Mouse (Mus musculus) stomach, embryonic 15.5 days (tissue): Measurements from ENCODE around the gene Poc1b. TPM values are rescaled to one million over a fixed set of nuclear protein-coding genes. Genes with fewer than 3 reads are reported as not detected.
A peak's percentile ranks its signal among the peaks of the same experiment; 100 is the strongest.
"Not testable (repeated sequence)": the region's sequence is repeated elsewhere in the genome, so short reads cannot be mapped to it uniquely, and the experiment has no call there.

Source experiments
- ATAC-seq: fragments of 200-750 bp; cut with Nextera tagmentation; 2 replicates; pipeline ENCODE4 v1.8.0; 2017; ENCODE audit warnings: low read depth, moderate number of reproducible peaks, moderate TSS enrichment; ENCODE audit not compliant: insufficient read depth, low FRiP score
- H3K27ac ChIP-seq: fragments of 300-500 bp; sonication (generic); 2 replicates; pipeline ENCODE4 v1.5.1; 2015; ENCODE audit warnings: mild to moderate bottlenecking, inconsistent platforms
- H3K27me3 ChIP-seq: fragments of 300-500 bp; sonication (generic); replicated peaks from 2 replicates; pipeline ENCODE4 v1.6.1; 2015; ENCODE audit warnings: inconsistent platforms
- H3K36me3 ChIP-seq: fragments of 300-500 bp; sonication (generic); 2 replicates; pipeline ENCODE4 v1.6.1; 2015; ENCODE audit warnings: inconsistent platforms
- H3K4me1 ChIP-seq: fragments of 300-500 bp; sonication (generic); 2 replicates; pipeline ENCODE4 v1.6.1; 2015; ENCODE audit warnings: inconsistent platforms
- H3K4me2 ChIP-seq: fragments of 300-500 bp; sonication (generic); 2 replicates; pipeline ENCODE4 v1.6.1; 2015; ENCODE audit warnings: mild to moderate bottlenecking, inconsistent platforms
- H3K4me3 ChIP-seq: fragments of 300-500 bp; sonication (generic); replicated peaks from 2 replicates; pipeline ENCODE4 v1.5.1; 2015; ENCODE audit warnings: inconsistent platforms
- H3K9ac ChIP-seq: fragments of 300-500 bp; sonication (generic); 2 replicates; pipeline ENCODE4 v1.6.1; 2015; ENCODE audit warnings: inconsistent platforms
- H3K9me3 ChIP-seq: fragments of 300-500 bp; sonication (generic); 2 replicates; pipeline ENCODE4 v1.6.1; 2016; ENCODE audit warnings: inconsistent platforms
- WGBS: fragments of 180-500 bp; shearing (Covaris S2); methylation state at CpG from one replicate; pipeline ENCODE4 v1.1.7; 2015; 5-methylcytosine and 5-hydroxymethylcytosine counted together
- polyA plus RNA-seq: library from polyadenylated mRNA; unstranded; fragments of >200 nt; fragmentation: Nextera tagmentation; extraction: Ambion mirVana; gene quantifications from 2 replicates; pipeline ENCODE4 v1.2.1, GENCODE M21; 2015

The Poc1b gene
- polyA plus RNA-seq, 1 experiment from 2014 or later, result 17.7 TPM

- WGBS, result 33% methylated on average over 8 of the region's 8 CpGs
- no peak overlapping the region for H3K4me3 ChIP-seq
- no peaks in the 10 kb centered on the region for H3K27me3 ChIP-seq
- ATAC-seq, result peak; percentile 72; the same call in 1 of the 2 replicates
- H3K4me1 ChIP-seq, result peaks cover 8% of the 10 kb centered on the region; the same call in 1 of the 2 replicates
- H3K4me2 ChIP-seq, result no peak overlapping the region
- H3K9ac ChIP-seq, result no peak overlapping the region
- 0 out of 2 replicates have a peak overlapping the region, but pooled peaks have one; percentile 28 for H3K27ac ChIP-seq
- no peaks in the 10 kb centered on the region for H3K9me3 ChIP-seq
- H3K36me3 ChIP-seq, result no peaks in the 10 kb centered on the region
These were observed 95.5 kb downstream of the Poc1b start for GRCm38 (mm10) chr10:99202363-99202762.

- peak overlapping the region; percentile 56 for H3K4me2 ChIP-seq
- peaks cover 8% of the 10 kb centered on the region; the same call in 1 of the 2 replicates for H3K4me1 ChIP-seq
- H3K9ac ChIP-seq, result no peak overlapping the region
- H3K4me3 ChIP-seq, result no peak overlapping the region
- H3K9me3 ChIP-seq, result no peaks in the 10 kb centered on the region
- H3K27me3 ChIP-seq, result no peaks in the 10 kb centered on the region
- 54% methylated on average over 5 of the region's 5 CpGs for WGBS
- no peak for ATAC-seq
- no peak overlapping the region for H3K27ac ChIP-seq
- no peaks in the 10 kb centered on the region for H3K36me3 ChIP-seq
These were observed 96.3 kb downstream of the Poc1b start for GRCm38 (mm10) chr10:99203163-99203562.

- Histone ChIP-seq H3K9ac (peak overlapping the region; percentile 6; the same call in 1 of the 2 replicates), H3K9me3 (no peaks in the 10 kb centered on the region), H3K27ac (peak overlapping the region; percentile 80), H3K4me1 (peaks cover 8% of the 10 kb centered on the region; the same call in 1 of the 2 replicates), H3K36me3 (no peaks in the 10 kb centered on the region), H3K4me2 (peak overlapping the region; percentile 56), H3K27me3 (no peaks in the 10 kb centered on the region), H3K4me3 (peak overlapping the region; percentile 31)
- ATAC-seq, result no peak
- WGBS, result 3% methylated on average over 29 of the region's 29 CpGs
These were observed 97.0 kb downstream of the Poc1b start for GRCm38 (mm10) chr10:99203577-99204487.

DNA sequence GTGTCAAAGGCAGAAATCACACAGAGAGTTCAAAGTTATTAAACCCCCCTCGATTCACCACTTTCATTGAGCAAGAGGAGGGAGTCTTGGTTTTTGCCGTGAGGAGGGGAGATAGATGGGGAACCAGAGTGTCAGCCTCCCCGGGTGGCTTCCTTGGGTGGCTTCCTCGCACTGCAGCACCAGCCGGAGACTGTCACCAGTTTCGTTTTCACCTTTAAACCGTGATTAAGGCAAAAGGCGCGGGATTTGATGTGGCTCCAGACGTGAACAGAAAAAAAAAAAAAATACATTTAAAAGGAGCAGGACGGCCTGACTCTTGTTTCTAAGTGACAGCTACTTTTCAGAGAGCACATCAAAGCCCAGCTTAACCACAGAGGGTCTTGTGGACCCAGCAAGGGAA, 97.7 kb downstream of the Poc1b start:
- Histone ChIP-seq H3K4me1 (peaks cover 8% of the 10 kb centered on the region; the same call in 1 of the 2 replicates), H3K9me3 (no peaks in the 10 kb centered on the region), H3K27ac (peak overlapping the region; percentile 80; the same call in 1 of the 2 replicates), H3K4me2 (peak overlapping the region; percentile 56), H3K36me3 (no peaks in the 10 kb centered on the region), H3K27me3 (no peaks in the 10 kb centered on the region), H3K9ac (no peak overlapping the region), H3K4me3 (peak overlapping the region; percentile 31)
- 8% methylated on average over 11 of the region's 11 CpGs for WGBS
- ATAC-seq, result no peak

- Histone ChIP-seq H3K27ac (no peak overlapping the region), H3K27me3 (no peaks in the 10 kb centered on the region), H3K4me2 (no peak overlapping the region), H3K4me1 (peaks cover 8% of the 10 kb centered on the region; the same call in 1 of the 2 replicates), H3K4me3 (no peak overlapping the region), H3K36me3 (no peaks in the 10 kb centered on the region), H3K9ac (no peak overlapping the region), H3K9me3 (no peaks in the 10 kb centered on the region)
- WGBS, result 46% methylated on average over 2 of the region's 2 CpGs
- ATAC-seq, result no peak
These were observed 100.3 kb downstream of the Poc1b start for GRCm38 (mm10) chr10:99207121-99207520.

DNA sequence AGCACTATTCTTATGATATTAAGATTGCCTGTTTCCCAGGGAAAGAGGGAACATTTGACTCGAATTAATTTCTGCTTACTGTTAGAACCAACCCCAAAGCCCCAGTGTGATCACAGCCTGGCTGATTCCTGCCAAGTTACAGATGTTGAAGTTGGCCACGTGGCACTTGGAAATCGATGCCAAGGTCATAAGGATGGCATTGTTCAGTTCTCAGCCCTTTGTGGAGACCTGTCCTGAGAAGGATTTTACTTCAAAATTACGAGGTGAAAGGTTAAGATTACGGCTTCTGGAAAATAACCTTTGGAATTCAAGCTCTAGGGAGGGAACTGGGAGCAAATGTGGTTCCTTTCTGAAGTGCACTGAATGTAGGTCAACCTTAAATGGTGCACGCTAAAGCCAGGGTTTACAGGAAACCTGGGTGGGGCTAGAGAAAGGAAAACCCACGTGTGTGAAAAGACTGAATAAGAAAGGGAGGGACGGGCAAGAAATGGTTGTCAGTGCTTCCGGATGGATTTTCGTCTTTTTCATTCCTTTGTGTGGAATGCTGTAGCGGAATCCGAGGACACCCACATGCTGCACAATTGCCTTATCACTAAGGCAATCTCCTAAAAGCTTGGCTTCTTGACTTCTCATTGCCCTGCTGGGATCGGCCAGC, 102.4 kb downstream of the Poc1b start:
- Histone ChIP-seq H3K9me3 (no peaks in the 10 kb centered on the region), H3K4me1 (no peaks in the 10 kb centered on the region), H3K9ac (no peak overlapping the region), H3K4me3 (no peak overlapping the region), H3K4me2 (no peak overlapping the region), H3K27ac (no peak overlapping the region), H3K27me3 (no peaks in the 10 kb centered on the region), H3K36me3 (no peaks in the 10 kb centered on the region)
- no peak for ATAC-seq
- WGBS, result 77% methylated on average over 13 of the region's 13 CpGs

GRCm38 (mm10) chr10:99211021-99211420, 104.2 kb downstream of the Poc1b start:
- no peak overlapping the region for H3K27ac ChIP-seq
- H3K4me3 ChIP-seq, result no peak overlapping the region
- no peaks in the 10 kb centered on the region for H3K36me3 ChIP-seq
- H3K4me2 ChIP-seq, result no peak overlapping the region
- H3K4me1 ChIP-seq, result no peaks in the 10 kb centered on the region
- 80% methylated on average over 6 of the region's 6 CpGs for WGBS
- no peak overlapping the region for H3K9ac ChIP-seq
- H3K27me3 ChIP-seq, result no peaks in the 10 kb centered on the region
- ATAC-seq, result no peak
- no peaks in the 10 kb centered on the region for H3K9me3 ChIP-seq

DNA sequence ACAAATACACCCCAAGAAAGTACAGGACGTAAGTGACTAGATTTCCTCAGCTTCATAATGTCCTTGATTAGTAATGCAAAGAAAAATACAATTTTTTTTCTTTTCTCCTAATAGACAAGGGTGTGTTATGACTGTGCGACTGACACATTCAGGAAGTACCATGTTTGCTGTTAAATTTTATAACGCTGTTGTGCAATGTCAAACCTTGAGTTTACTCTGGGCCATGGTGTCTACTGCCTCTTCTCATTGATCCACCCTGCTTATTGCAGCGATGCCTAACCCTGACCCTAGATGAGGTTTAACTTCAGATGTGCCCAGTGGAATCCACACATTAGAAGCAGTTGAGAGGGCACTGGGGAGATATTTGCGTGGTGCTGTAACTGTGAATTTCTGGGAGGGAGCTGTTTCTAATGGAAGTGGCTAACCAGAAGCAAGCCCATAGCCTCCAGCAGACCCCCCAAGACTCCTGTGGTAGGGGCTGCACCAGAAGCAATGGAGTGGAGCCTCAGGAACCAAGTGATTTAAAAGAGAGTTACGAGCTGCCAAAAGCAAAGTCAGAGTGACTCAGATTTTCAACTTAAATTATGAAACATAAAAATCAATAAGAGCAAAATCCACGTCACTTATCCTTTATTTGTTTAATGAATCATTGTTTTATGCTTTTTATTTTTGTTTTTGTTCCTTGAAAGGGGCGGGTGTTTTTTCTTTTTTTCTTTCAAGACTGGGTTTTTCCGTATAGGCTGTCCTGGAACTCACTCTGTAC, 104.8 kb downstream of the Poc1b start:
- no peak overlapping the region for H3K4me3 ChIP-seq
- 80% methylated on average over 9 of the region's 9 CpGs for WGBS
- no peaks in the 10 kb centered on the region for H3K4me1 ChIP-seq
- no peak overlapping the region for H3K9ac ChIP-seq
- peak; percentile 35; the same call in 1 of the 2 replicates for ATAC-seq
- H3K36me3 ChIP-seq, result no peaks in the 10 kb centered on the region
- H3K9me3 ChIP-seq, result no peaks in the 10 kb centered on the region
- H3K4me2 ChIP-seq, result no peak overlapping the region
- no peak overlapping the region for H3K27ac ChIP-seq
- no peaks in the 10 kb centered on the region for H3K27me3 ChIP-seq

DNA sequence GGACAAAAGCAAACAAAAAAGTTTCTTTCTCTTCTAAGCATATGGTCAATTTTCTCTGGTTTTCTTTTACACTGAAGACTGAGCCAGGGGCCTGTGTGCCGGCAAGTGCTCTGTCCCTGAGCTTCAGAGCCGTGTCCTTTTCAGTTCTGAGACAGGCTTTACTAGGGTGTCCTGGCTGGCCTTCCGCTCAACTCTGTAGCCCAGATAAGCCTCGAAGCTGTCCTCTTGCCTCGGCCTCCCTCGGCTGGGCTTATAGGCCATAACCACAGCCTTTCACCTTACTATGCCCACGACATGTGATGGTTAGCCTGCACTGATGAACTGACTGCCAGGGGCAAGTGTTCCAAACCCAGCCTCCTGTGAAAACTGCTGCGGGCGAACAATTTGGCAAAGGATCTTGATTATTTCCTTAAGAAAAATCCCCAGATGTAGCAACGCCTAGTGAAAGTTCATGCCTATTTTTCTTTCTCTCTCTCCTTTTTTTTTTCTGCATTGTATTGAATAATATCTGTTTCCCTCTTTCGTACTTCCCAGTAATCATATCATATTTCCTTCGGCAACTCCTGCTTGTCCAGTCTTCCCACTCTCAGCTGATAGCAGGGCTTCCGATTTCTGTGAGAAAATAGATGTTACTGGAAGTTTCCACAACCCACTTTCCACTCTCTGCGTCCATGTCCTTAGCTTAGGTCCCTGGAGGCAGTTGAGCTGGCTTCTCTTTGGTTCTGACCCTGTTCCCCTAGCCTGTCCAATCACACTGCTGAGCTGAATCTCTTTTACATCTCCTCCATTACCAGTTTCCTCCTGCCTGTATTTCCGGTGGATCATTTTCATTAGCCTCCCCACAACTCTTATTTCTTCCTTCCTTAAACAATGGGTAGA, 107.8 kb downstream of the Poc1b start:
- H3K4me3 ChIP-seq, result no peak overlapping the region
- no peaks in the 10 kb centered on the region for H3K36me3 ChIP-seq
- no peak overlapping the region for H3K4me2 ChIP-seq
- 81% methylated on average over 15 of the region's 15 CpGs for WGBS
- H3K27me3 ChIP-seq, result no peaks in the 10 kb centered on the region
- no peaks in the 10 kb centered on the region for H3K4me1 ChIP-seq
- ATAC-seq, result no peak
- no peak overlapping the region for H3K9ac ChIP-seq
- H3K27ac ChIP-seq, result no peak overlapping the region
- no peaks in the 10 kb centered on the region for H3K9me3 ChIP-seq

- H3K4me1 ChIP-seq, H3K9ac ChIP-seq: not testable (repeated sequence)
These were observed 109.7 kb downstream of the Poc1b start for GRCm38 (mm10) chr10:99216570-99216969.

GRCm38 (mm10) chr10:99221540-99221939, 114.7 kb downstream of the Poc1b start:
- no peak for ATAC-seq
- no peaks in the 10 kb centered on the region for H3K9me3 ChIP-seq
- no peaks in the 10 kb centered on the region for H3K27me3 ChIP-seq
- no peak overlapping the region for H3K9ac ChIP-seq
- no peak overlapping the region for H3K4me3 ChIP-seq
- 88% methylated on average over 8 of the region's 8 CpGs for WGBS
- H3K36me3 ChIP-seq, result no peaks in the 10 kb centered on the region
- no peak overlapping the region for H3K27ac ChIP-seq
- H3K4me2 ChIP-seq, result no peak overlapping the region
- 0 out of 2 replicates have a peak, but pooled peaks cover 3% of the 10 kb centered on the region for H3K4me1 ChIP-seq

More at GRCm38 (mm10) chr10:99216570-99216969, 109.7 kb downstream of the Poc1b start:
- H3K27ac ChIP-seq, H3K4me2 ChIP-seq, H3K36me3 ChIP-seq, ATAC-seq, H3K9me3 ChIP-seq, H3K4me3 ChIP-seq, H3K27me3 ChIP-seq: not testable (repeated sequence)
- whole genome bisulfite sequencing, result 95% methylated on average over 15 of the region's 15 CpGs
